Mouse (Mus musculus) liver, postnatal 0 days (tissue): ENCODE measurements around the gene Neurl2. TPM values are rescaled to one million over a fixed set of nuclear protein-coding genes. Genes with fewer than 3 reads are reported as not detected.

Experiments
- ATAC-seq: fragments of 200-750 bp; cut with Nextera tagmentation; 2 replicates; pipeline ENCODE4 v1.8.0; 2017; ENCODE audit warnings: mild to moderate bottlenecking, moderate library complexity
- DNase-seq: peaks from one replicate; pipeline ENCODE4 v3.0.0-alpha.2; 2016
- H3K27ac ChIP-seq: fragments of 300-500 bp; sonication (generic); 2 replicates; pipeline ENCODE4 v1.5.1; 2014; ENCODE audit warnings: antibody characterized with exemption, moderate library complexity, mild to moderate bottlenecking, low read depth
- H3K27me3 ChIP-seq: fragments of 300-500 bp; sonication (generic); 2 replicates; pipeline ENCODE4 v1.6.1; 2014; ENCODE audit warnings: low read length, control low read depth, mixed read lengths; ENCODE audit not compliant: insufficient read depth
- H3K36me3 ChIP-seq: fragments of 300-500 bp; sonication (generic); replicated peaks from 2 replicates; pipeline ENCODE4 v1.6.1; 2014; ENCODE audit warnings: mild to moderate bottlenecking, control low read depth, low read length, moderate library complexity, mixed read lengths; ENCODE audit not compliant: insufficient read depth
- H3K4me1 ChIP-seq: fragments of 300-500 bp; sonication (generic); 2 replicates; pipeline ENCODE4 v1.6.1; 2014; ENCODE audit warnings: antibody characterized with exemption, mild to moderate bottlenecking, control low read depth; ENCODE audit not compliant: insufficient read depth
- H3K4me2 ChIP-seq: fragments of 300-500 bp; sonication (generic); 2 replicates; pipeline ENCODE4 v1.6.1; 2014; ENCODE audit warnings: low read depth, mild to moderate bottlenecking, low read length, moderate library complexity, mixed read lengths
- H3K4me3 ChIP-seq: fragments of 300-500 bp; sonication (generic); 2 replicates; pipeline ENCODE4 v1.5.1; 2014; ENCODE audit warnings: low read depth, low read length
- H3K9ac ChIP-seq: fragments of 300-500 bp; sonication (generic); replicated peaks from 2 replicates; pipeline ENCODE4 v1.6.1; 2014; ENCODE audit warnings: mild to moderate bottlenecking, moderate library complexity
- H3K9me3 ChIP-seq: fragments of 300-500 bp; sonication (generic); 2 replicates; pipeline ENCODE4 v1.6.1; 2016; ENCODE audit warnings: mild to moderate bottlenecking, control low read depth, low read length, mixed read lengths
- CTCF ChIP-seq: sonication (generic); IDR thresholded peaks from 2 replicates; pipeline ENCODE4 v1.5.1; 2016; ENCODE audit warnings: antibody characterized with exemption, low read depth
- EP300 ChIP-seq: IDR thresholded peaks from 2 replicates; pipeline ENCODE4 v1.6.1; 2016; ENCODE audit warnings: antibody characterized with exemption, low read depth, mild to moderate bottlenecking
- WGBS: fragments of 180-500 bp; shearing (Covaris S2); extraction: QIAGEN DNeasy Blood & Tissue Kit; methylation state at CpG from one replicate; pipeline ENCODE4 v1.1.7; 2014; ENCODE audit not compliant: insufficient replicate concordance; 5-methylcytosine and 5-hydroxymethylcytosine counted together
- polyA plus RNA-seq: library from polyadenylated mRNA; unstranded; fragments of >200 nt; fragmentation: Nextera tagmentation; extraction: Ambion mirVana; gene quantifications from 2 replicates; pipeline ENCODE4 v1.2.1, GENCODE M21; 2015

The Neurl2 gene
- polyA plus RNA-seq, 1 experiment from 2014 or later, result 2.5 TPM

DNA sequence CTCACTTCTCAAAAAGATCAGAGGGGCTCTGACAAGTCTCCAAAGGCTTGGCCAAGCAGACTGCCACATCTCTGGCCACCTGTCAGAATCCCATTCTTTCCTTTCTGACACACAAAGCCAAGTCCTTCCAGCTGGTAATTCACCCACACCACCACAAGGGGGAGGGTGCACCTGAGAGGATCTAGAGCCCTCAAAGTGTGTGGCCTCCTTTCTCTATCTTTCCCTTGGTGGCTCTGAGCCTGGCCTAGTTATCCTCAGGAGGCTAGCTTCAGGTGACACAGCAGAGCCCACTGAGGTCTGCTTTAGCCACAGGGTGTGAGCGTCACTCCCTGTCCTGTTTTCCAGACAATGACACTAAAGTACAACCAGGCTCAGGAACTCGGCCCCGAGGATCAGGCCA, 40.0 kb downstream of the Neurl2 start:
- H3K27ac ChIP-seq, result no peak overlapping the region
- 73% methylated on average over 3 of the region's 3 CpGs for WGBS
- ATAC-seq, result 0 out of 2 replicates have a peak, but pooled peaks have one; percentile 13

DNA sequence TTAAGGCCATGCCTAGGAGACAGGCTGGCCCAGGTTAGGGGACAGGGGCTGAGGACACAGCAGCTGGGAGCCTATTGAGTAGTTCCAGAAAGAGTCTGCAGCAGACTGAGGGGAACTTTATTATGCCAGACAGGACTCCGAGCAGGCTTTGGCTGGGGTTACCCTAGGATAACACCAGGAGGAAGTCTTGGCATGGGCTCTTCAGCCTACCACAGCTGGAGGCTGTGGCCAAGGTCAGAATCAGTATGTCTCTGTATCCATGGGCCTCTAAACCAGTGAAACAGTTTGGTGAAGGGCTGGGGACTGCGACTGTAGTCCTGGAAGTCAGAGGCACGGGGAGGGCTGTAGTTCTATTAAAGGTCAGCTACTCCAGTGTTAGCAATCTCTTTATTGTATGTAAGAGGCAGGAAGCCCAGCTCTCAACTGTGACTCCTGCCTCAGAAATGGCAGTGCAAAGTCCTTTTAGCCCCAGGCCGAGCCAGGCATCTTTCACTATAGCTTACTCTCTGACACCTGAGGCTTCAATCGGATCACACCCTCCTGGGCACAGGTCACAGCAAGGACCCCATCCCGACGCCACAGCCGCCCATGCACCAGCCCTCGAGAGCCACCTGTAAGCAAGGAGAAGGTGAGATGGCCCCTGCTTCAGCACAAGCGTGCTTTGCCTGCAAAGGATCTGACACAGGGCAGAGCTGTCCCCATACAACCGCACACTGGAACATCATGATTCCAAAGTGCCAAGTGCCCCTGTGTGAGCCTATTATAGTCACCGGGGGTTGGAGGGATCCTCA, 40.7 kb downstream of the Neurl2 start:
- ATAC-seq (no peak), DNase-seq (no peak)
- Histone ChIP-seq H3K27ac (no peak overlapping the region), H3K27me3 (no peaks in the 10 kb centered on the region), H3K4me3 (no peak overlapping the region), H3K36me3 (peaks cover 59% of the 10 kb centered on the region), H3K4me2 (no peak overlapping the region), H3K9me3 (no peaks in the 10 kb centered on the region), H3K9ac (no peak overlapping the region), H3K4me1 (peaks cover 13% of the 10 kb centered on the region)
- WGBS, result 90% methylated on average over 12 of the region's 12 CpGs
- no peak for TF ChIP-seq EP300
- TF ChIP-seq CTCF, result no peak

More for the DNA sequence above, 40.0 kb downstream of the Neurl2 start:
- Histone ChIP-seq H3K36me3 (peaks cover 60% of the 10 kb centered on the region), H3K27me3 (no peaks in the 10 kb centered on the region), H3K4me3 (no peak overlapping the region), H3K9ac (no peak overlapping the region), H3K9me3 (no peaks in the 10 kb centered on the region), H3K4me2 (no peak overlapping the region), H3K4me1 (peaks cover 12% of the 10 kb centered on the region)
- TF ChIP-seq CTCF (peak; percentile 90), EP300 (no peak)
- peak; percentile 76 for DNase-seq

DNA sequence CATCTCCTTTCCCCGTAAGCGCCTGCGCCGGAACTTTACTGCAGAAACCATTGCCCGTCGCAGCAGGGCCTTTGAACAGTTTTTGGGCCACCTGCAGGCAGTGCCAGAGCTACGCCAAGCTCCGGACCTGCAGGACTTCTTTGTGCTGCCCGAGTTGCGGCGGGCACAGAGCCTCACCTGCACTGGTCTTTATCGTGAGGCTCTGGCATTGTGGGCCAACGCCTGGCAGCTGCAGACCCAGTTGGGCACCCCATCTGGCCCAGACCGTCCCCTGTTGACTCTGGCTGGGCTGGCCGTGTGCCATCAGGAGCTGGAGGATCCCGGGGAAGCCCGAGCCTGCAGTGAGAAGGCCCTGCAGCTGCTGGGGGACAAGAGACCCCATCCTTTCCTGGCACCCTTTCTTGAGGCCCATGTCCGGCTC, 41.4 kb downstream of the Neurl2 start:
- no peak overlapping the region for H3K27ac ChIP-seq

DNA sequence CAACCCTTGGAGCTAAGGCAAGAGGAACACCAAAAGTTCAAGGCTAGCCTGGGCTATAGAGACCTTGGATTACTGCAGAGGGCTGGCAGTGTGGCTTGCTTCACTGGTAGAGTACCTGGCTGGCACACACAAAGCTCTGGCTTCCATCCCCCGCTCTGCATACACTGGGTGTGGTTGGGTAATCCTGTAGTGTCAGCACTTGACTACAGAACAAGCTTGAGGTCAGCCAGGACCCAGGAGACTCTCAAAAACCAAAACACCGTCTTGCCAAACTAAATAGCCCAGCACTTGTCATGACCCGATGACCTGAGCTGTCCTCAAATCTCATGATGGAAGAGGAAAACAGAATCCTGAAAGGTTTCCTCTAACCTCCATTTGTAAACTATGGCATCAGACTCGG, 42.8 kb downstream of the Neurl2 start:
- Histone ChIP-seq H3K4me3 (no peak overlapping the region), H3K27me3 (no peaks in the 10 kb centered on the region), H3K27ac (peak overlapping the region; percentile 41; the same call in 1 of the 2 replicates), H3K9ac (no peak overlapping the region), H3K9me3 (no peaks in the 10 kb centered on the region), H3K36me3 (peaks cover 42% of the 10 kb centered on the region), H3K4me2 (no peak overlapping the region), H3K4me1 (peaks cover 27% of the 10 kb centered on the region)
- TF ChIP-seq CTCF, result no peak
- TF ChIP-seq EP300, result no peak
- 63% methylated on average over 4 of the region's 4 CpGs for WGBS
- DNase-seq (peak; percentile 63), ATAC-seq (peak; percentile 63)

More for the DNA sequence above, 41.4 kb downstream of the Neurl2 start:
- Histone ChIP-seq H3K9me3 (no peaks in the 10 kb centered on the region), H3K4me3 (no peak overlapping the region), H3K4me1 (peaks cover 17% of the 10 kb centered on the region), H3K4me2 (no peak overlapping the region), H3K36me3 (peaks cover 54% of the 10 kb centered on the region), H3K9ac (no peak overlapping the region), H3K27me3 (no peaks in the 10 kb centered on the region)
- DNase-seq (no peak), ATAC-seq (no peak)
- no peak for TF ChIP-seq CTCF
- no peak for TF ChIP-seq EP300
- 94% methylated on average over 18 of the region's 18 CpGs for WGBS

DNA sequence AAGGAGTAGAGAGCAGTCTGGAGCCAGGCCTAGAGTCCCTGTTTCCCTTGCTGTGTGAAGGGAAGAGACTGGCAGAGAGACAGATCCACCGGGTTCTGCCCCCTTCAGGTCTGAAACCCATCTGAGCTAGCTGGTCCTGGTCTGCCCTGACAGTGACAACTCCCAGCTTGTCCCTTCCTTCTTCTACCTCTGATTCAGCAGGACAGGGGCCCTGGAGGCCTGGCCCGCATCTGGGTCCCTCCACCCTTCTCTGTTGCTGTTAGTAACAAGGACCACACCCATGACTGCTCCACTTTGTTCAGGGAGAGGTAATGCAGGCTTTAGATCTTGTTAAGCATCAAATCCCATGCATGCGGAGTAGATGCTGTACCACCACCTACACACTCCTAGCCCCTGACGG, 44.8 kb downstream of the Neurl2 start:
- peaks cover 32% of the 10 kb centered on the region for H3K4me1 ChIP-seq
- H3K36me3 ChIP-seq, result peaks cover 28% of the 10 kb centered on the region
- no peak for DNase-seq
- 78% methylated on average over 4 of the region's 4 CpGs for WGBS
- H3K27me3 ChIP-seq, result no peaks in the 10 kb centered on the region
- no peak for ATAC-seq
- H3K9ac ChIP-seq, result no peak overlapping the region
- H3K9me3 ChIP-seq, result no peaks in the 10 kb centered on the region
- no peak overlapping the region for H3K4me3 ChIP-seq
- no peak for TF ChIP-seq CTCF
- no peak for TF ChIP-seq EP300
- no peak overlapping the region for H3K27ac ChIP-seq
- peak overlapping the region; percentile 33 for H3K4me2 ChIP-seq

DNA sequence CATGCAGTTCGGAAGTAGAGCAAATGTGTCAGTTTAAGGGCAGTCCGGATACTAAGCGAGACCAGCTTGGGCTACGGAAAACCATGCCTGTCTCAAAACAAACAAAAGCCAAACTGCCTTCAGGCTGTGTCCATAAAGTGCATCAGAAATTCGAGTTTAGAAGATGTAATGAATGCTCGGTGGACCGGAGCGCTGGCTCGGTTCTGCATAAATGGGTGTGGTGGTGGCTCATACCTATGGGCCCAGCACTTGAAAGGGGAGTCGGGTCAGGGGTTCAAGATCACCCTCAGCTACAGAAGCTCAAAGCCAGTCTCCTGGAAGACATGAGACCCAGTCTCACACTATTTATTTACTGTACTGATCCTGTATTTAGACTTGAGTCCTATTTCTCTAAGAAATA, 45.5 kb downstream of the Neurl2 start:
- Histone ChIP-seq H3K4me1 (peaks cover 32% of the 10 kb centered on the region), H3K9me3 (no peaks in the 10 kb centered on the region), H3K27ac (no peak overlapping the region), H3K9ac (no peak overlapping the region), H3K4me2 (0 out of 2 replicates have a peak overlapping the region, but pooled peaks have one; percentile 30), H3K27me3 (no peaks in the 10 kb centered on the region), H3K36me3 (peaks cover 23% of the 10 kb centered on the region), H3K4me3 (no peak overlapping the region)
- no peak for TF ChIP-seq CTCF
- TF ChIP-seq EP300, result no peak
- no peak for ATAC-seq
- no peak for DNase-seq
- 80% methylated on average over 10 of the region's 10 CpGs for WGBS
